1 mouse cellular context compared by ENCODE assay signal in genomic region chr2:122132078-122132477, GRCm38 (mm10).
TF ChIP-seq lines count a peak whose summit lies in the region.

No protein-coding gene starts in this region.

TF ChIP-seq in MEL, 35 proteins besides CTCF, POLR2A, EP300 and RAD21 (continued from another document):
- TF ChIP-seq GABPA (IDR thresholded peaks at IDR 0.05; ENCODE audit: low read depth, low read length) = no peak
- no peak for TF ChIP-seq ELF1 (IDR thresholded peaks at IDR 0.05; ENCODE audit: low read depth, low read length)
- TF ChIP-seq POLR2AphosphoS5 (IDR thresholded peaks at IDR 0.05; ENCODE audit: borderline replicate concordance, low read depth, low read length) = no peak
- TF ChIP-seq TCF12 (IDR thresholded peaks at IDR 0.05; ENCODE audit: low read depth, low read length) = no peak
- TF ChIP-seq ZC3H11A (IDR thresholded peaks at IDR 0.05; ENCODE audit: low read depth, low read length) = no peak
- no peak for TF ChIP-seq CHD1 (IDR thresholded peaks at IDR 0.05; ENCODE audit: low read depth, low read length)
